Mouse (Mus musculus) retina, adult 2 months (tissue): Measurements from ENCODE around the gene Jazf1.
A peak's percentile ranks its signal among the peaks of the same experiment; 100 is the strongest.

Experiments
- DNase-seq: peaks from one replicate; pipeline ENCODE4 v3.0.0-alpha.2; 2012; ENCODE audit warnings: low read depth, low spot score

The Jazf1 gene

GRCm38 (mm10) chr6:53067989-53068874, at the start of gene Jazf1:
Gene Jazf1 (minus strand): TSS chr6:53068631.
- peak; percentile 25 for DNase-seq

GRCm38 (mm10) chr6:53117855-53118254, 49.4 kb upstream of the Jazf1 start:
- no peak for DNase-seq

- DNase-seq: no peak
Measured at GRCm38 (mm10) chr6:53086879-53087278, 18.4 kb upstream of the Jazf1 start.

- no peak for DNase-seq
Measured at GRCm38 (mm10) chr6:53081241-53081640, 12.8 kb upstream of the Jazf1 start.

- no peak for DNase-seq
Measured at GRCm38 (mm10) chr6:53078671-53079070, 10.2 kb upstream of the Jazf1 start.

GRCm38 (mm10) chr6:53071732-53072131, 3.3 kb upstream of the Jazf1 start:
- no peak for DNase-seq

- DNase-seq: no peak
Measured at GRCm38 (mm10) chr6:53069976-53070575, 1.6 kb upstream of the Jazf1 start.

- DNase-seq: no peak
Measured at GRCm38 (mm10) chr6:53068875-53069178, 396 bp upstream of the Jazf1 start.

GRCm38 (mm10) chr6:53067446-53067988, 914 bp downstream of the Jazf1 start:
- DNase-seq: no peak

- no peak for DNase-seq
Measured at GRCm38 (mm10) chr6:53066978-53067377, 1.5 kb downstream of the Jazf1 start.

- DNase-seq: no peak
Measured at GRCm38 (mm10) chr6:53064070-53064469, 4.4 kb downstream of the Jazf1 start.

- no peak for DNase-seq
Measured at GRCm38 (mm10) chr6:53054909-53055308, 13.5 kb downstream of the Jazf1 start.

GRCm38 (mm10) chr6:53045501-53045900, 22.9 kb downstream of the Jazf1 start:
- no peak for DNase-seq

- DNase-seq: no peak
Measured at GRCm38 (mm10) chr6:53038176-53038575, 30.3 kb downstream of the Jazf1 start.

GRCm38 (mm10) chr6:53034362-53035011, 33.9 kb downstream of the Jazf1 start:
- no peak for DNase-seq

- DNase-seq: no peak
Measured at GRCm38 (mm10) chr6:53032730-53033484, 35.5 kb downstream of the Jazf1 start.

- no peak for DNase-seq
Measured at GRCm38 (mm10) chr6:53022069-53022468, 46.4 kb downstream of the Jazf1 start.

- DNase-seq: no peak
Measured at GRCm38 (mm10) chr6:53021081-53021480, 47.4 kb downstream of the Jazf1 start.

- no peak for DNase-seq
Measured at GRCm38 (mm10) chr6:53017357-53018205, 50.9 kb downstream of the Jazf1 start.
